Mouse (Mus musculus) forebrain, postnatal 0 days (tissue): ENCODE data around the gene Actr1a. TPM values are rescaled to one million over a fixed set of nuclear protein-coding genes. Genes with fewer than 3 reads are reported as not detected.

Experiments
- ATAC-seq: fragments of 200-750 bp; cut with Nextera tagmentation; 2 replicates; pipeline ENCODE4 v1.8.0; 2017; ENCODE audit warnings: mild to moderate bottlenecking, moderate library complexity
- DNase-seq: peaks from one replicate; pipeline ENCODE4 v3.0.0-alpha.2; 2015
- H3K27ac ChIP-seq: fragments of 300-500 bp; sonication (generic); 2 replicates; pipeline ENCODE4 v1.5.1; 2014; ENCODE audit warnings: low read depth, mild to moderate bottlenecking, antibody characterized with exemption, low read length, moderate library complexity, mixed read lengths
- H3K27me3 ChIP-seq: fragments of 300-500 bp; sonication (generic); 2 replicates; pipeline ENCODE4 v1.6.1; 2014; ENCODE audit warnings: mild to moderate bottlenecking, low read length, mixed read lengths; ENCODE audit not compliant: insufficient read depth
- H3K36me3 ChIP-seq: fragments of 300-500 bp; sonication (generic); 2 replicates; pipeline ENCODE4 v1.6.1; 2014; ENCODE audit warnings: mild to moderate bottlenecking, moderate library complexity; ENCODE audit not compliant: insufficient read depth
- H3K4me1 ChIP-seq: fragments of 300-500 bp; sonication (generic); 2 replicates; pipeline ENCODE4 v1.6.1; 2014; ENCODE audit warnings: antibody characterized with exemption; ENCODE audit not compliant: insufficient read depth
- H3K4me2 ChIP-seq: fragments of 300-500 bp; sonication (generic); 2 replicates; pipeline ENCODE4 v1.6.1; 2014; ENCODE audit warnings: low read depth, mild to moderate bottlenecking, moderate library complexity
- H3K4me3 ChIP-seq: fragments of 300-500 bp; sonication (generic); 2 replicates; pipeline ENCODE4 v1.5.1; 2014; ENCODE audit warnings: low read depth, low read length, mixed read lengths
- H3K9ac ChIP-seq: fragments of 300-500 bp; sonication (generic); 2 replicates; pipeline ENCODE4 v1.6.1; 2014; ENCODE audit warnings: mild to moderate bottlenecking
- H3K9me3 ChIP-seq: fragments of 300-500 bp; sonication (generic); 2 replicates; pipeline ENCODE4 v1.6.1; 2016; ENCODE audit warnings: low read length
- CTCF ChIP-seq: sonication (generic); IDR thresholded peaks from 2 replicates; pipeline ENCODE4 v1.5.1; 2016; ENCODE audit warnings: antibody characterized with exemption, control low read depth, low read depth
- WGBS: fragments of 180-500 bp; shearing (Covaris S2); extraction: QIAGEN DNeasy Blood & Tissue Kit; methylation state at CpG from one replicate; pipeline ENCODE4 v1.1.7; 2014; 5-methylcytosine and 5-hydroxymethylcytosine counted together
- microRNA counts: library from miRNA; unstranded; fragments of <30 nt; microRNA quantifications from one replicate; lab custom pipeline; 2015
- microRNA-seq, 2 experiments: library from miRNA; unstranded; fragments of <30 nt; microRNA quantifications; one replicate each; pipeline ENCODE4; 2016
- polyA plus RNA-seq: library from polyadenylated mRNA; unstranded; fragments of >200 nt; fragmentation: Nextera tagmentation; extraction: Ambion mirVana; gene quantifications from 2 replicates; pipeline ENCODE4 v1.2.1, GENCODE M21; 2015
- total RNA-seq: library from RNA; depleted of rRNA; stranded (reverse); fragments of >200 nt; gene quantifications from 2 replicates; pipeline ENCODE4 v1.2.3, GENCODE M21; 2014; rRNA removed

The Actr1a gene
- total and polyA plus RNA-seq, 2 experiments from 2014 or later: 367 to 372 TPM

GRCm38 (mm10) chr19:46327531-46328064 is 68.0 kb downstream of the Actr1a start:
- DNase-seq: no peak
- Histone ChIP-seq H3K27ac (peak overlapping the region; percentile 97), H3K36me3 (peaks cover 34% of the 10 kb centered on the region), H3K9me3 (no peaks in the 10 kb centered on the region), H3K4me3 (peak overlapping the region; percentile 69), H3K9ac (peak overlapping the region; percentile 74), H3K27me3 (no peaks in the 10 kb centered on the region), H3K4me2 (peak overlapping the region; percentile 95), H3K4me1 (peaks cover 7% of the 10 kb centered on the region)
- ATAC-seq: no peak
- 29% methylated on average over 14 of the region's 14 CpGs for WGBS
- TF ChIP-seq CTCF: no peak

MicroRNA genes within 50 kb of the gene (microRNA counts, 519-probe panel; counts per million panel counts)
- microRNA mmu-miR-146b (lab: Ali Mortazavi, UCI): not detected

Small RNA genes within 50 kb of the gene (microRNA-seq; reads per million reads assigned to microRNA genes)
- 4.1 to 8.5 reads per million in 2 experiments for gene Mir146b

Other genes with a start within 250 kb of the Actr1a start
- 0.31 TPM in 1 of 2 replicates, not detected in the other for gene Pitx3, start 247.4 kb downstream of the Actr1a start, total RNA-seq
- gene Pitx3, start 247.4 kb downstream of the Actr1a start, polyA plus RNA-seq: 0.41 TPM in 1 of 2 replicates, not detected in the other
- gene Gbf1, start 243.2 kb downstream of the Actr1a start, total RNA-seq: 44.9 and 54.4 TPM in 2 replicates
- gene Gbf1, start 243.2 kb downstream of the Actr1a start, polyA plus RNA-seq: 29.7 and 41.9 TPM in 2 replicates
- gene Nfkb2, start 91.4 kb downstream of the Actr1a start, total RNA-seq: 2.2 TPM in 2 replicates
- gene Nfkb2, start 91.4 kb downstream of the Actr1a start, polyA plus RNA-seq: 1.2 and 1.3 TPM in 2 replicates
- 395 and 483 TPM in 2 replicates for gene Psd, start 68.6 kb downstream of the Actr1a start, total RNA-seq
- 158 and 178 TPM in 2 replicates for gene Psd, start 68.6 kb downstream of the Actr1a start, polyA plus RNA-seq
- gene Fbxl15, start 67.6 kb downstream of the Actr1a start, total RNA-seq: 37.2 and 54.8 TPM in 2 replicates
- 50.3 and 59.1 TPM in 2 replicates for gene Fbxl15, start 67.6 kb downstream of the Actr1a start, polyA plus RNA-seq
- 214 and 275 TPM in 2 replicates for gene Cuedc2, start 57.0 kb downstream of the Actr1a start, total RNA-seq
- gene Cuedc2, start 57.0 kb downstream of the Actr1a start, polyA plus RNA-seq: 388 and 443 TPM in 2 replicates
- 4.1 and 5.3 TPM in 2 replicates for gene Mfsd13a, start 54.6 kb downstream of the Actr1a start, total RNA-seq
- 11.5 and 14.1 TPM in 2 replicates for gene Mfsd13a, start 54.6 kb downstream of the Actr1a start, polyA plus RNA-seq
- 2.4 and 4.3 TPM in 2 replicates for gene 2310034G01Rik, start 45.4 kb downstream of the Actr1a start, total RNA-seq
- gene 2310034G01Rik, start 45.4 kb downstream of the Actr1a start, polyA plus RNA-seq: 2.0 and 2.3 TPM in 2 replicates
- gene Sufu, start 1.1 kb upstream of the Actr1a start, total RNA-seq: 9.4 and 13.1 TPM in 2 replicates
- gene Sufu, start 1.1 kb upstream of the Actr1a start, polyA plus RNA-seq: 12.7 and 17.7 TPM in 2 replicates
- gene Trim8, start 106.0 kb upstream of the Actr1a start, total RNA-seq: 68.6 and 76.5 TPM in 2 replicates
- 25.9 and 28.2 TPM in 2 replicates for gene Trim8, start 106.0 kb upstream of the Actr1a start, polyA plus RNA-seq
- gene Arl3, start 177.4 kb upstream of the Actr1a start, total RNA-seq: 98.1 and 138 TPM in 2 replicates
- 184 and 202 TPM in 2 replicates for gene Arl3, start 177.4 kb upstream of the Actr1a start, polyA plus RNA-seq
- gene Sfxn2, start 177.6 kb upstream of the Actr1a start, total RNA-seq: 8.0 and 12.6 TPM in 2 replicates
- 8.2 and 10.6 TPM in 2 replicates for gene Sfxn2, start 177.6 kb upstream of the Actr1a start, polyA plus RNA-seq
- 32.6 and 37.0 TPM in 2 replicates for gene Wbp1l, start 203.3 kb upstream of the Actr1a start, total RNA-seq
- gene Wbp1l, start 203.3 kb upstream of the Actr1a start, polyA plus RNA-seq: 16.4 and 25.4 TPM in 2 replicates